Mouse (Mus musculus) CH12.LX (cell line): ENCODE measurements at regions not wholly inside any gene's neighbourhood (a gene's known extent, or its start where the extent isn't known, plus 50 kb on each side); places are given as distances from the start of the nearest gene placed in this dataset.

ENCODE experiments used
- CTCF ChIP-seq, 2 experiments: IDR thresholded peaks in 1 of 2; conservative IDR thresholded peaks in 1 of 2; 2 replicates each; pipeline ENCODE4 v1.5.1; 2011 to 2012; ENCODE audit warnings: low read depth in 2 of 2, low read length in 2 of 2, improper control_type of control experiment in 1 of 2, inconsistent platforms in 1 of 2, mild to moderate bottlenecking in 1 of 2, moderate library complexity in 1 of 2
- EP300 ChIP-seq: IDR thresholded peaks from 2 replicates; pipeline ENCODE4 v1.6.1; 2011; ENCODE audit warnings: low read length, improper control_type of control experiment
- GABPA ChIP-seq: IDR thresholded peaks from 2 replicates; pipeline ENCODE4 v1.6.1; 2012; ENCODE audit warnings: low read depth, low read length, improper control_type of control experiment, inconsistent platforms; ENCODE audit not compliant: insufficient replicate concordance
- IRF4 ChIP-seq: IDR thresholded peaks from 2 replicates; pipeline ENCODE4 v1.6.1; 2014; ENCODE audit warnings: low read depth, mild to moderate bottlenecking, inconsistent platforms, low read length, improper control_type of control experiment
- JUN ChIP-seq: IDR thresholded peaks from 2 replicates; pipeline ENCODE4 v1.6.1; 2011; ENCODE audit warnings: low read depth, mild to moderate bottlenecking, low read length, improper control_type of control experiment, moderate library complexity; ENCODE audit not compliant: insufficient read depth
- JUND ChIP-seq: conservative IDR thresholded peaks from 2 replicates; pipeline ENCODE4 v1.6.1; 2011; ENCODE audit warnings: low read depth, low read length, improper control_type of control experiment
- KAT2A ChIP-seq: IDR thresholded peaks from 2 replicates; pipeline ENCODE4 v1.6.1; 2012; ENCODE audit warnings: low read length, improper control_type of control experiment, inconsistent platforms; ENCODE audit not compliant: insufficient replicate concordance
- POLR2A ChIP-seq: IDR thresholded peaks from 2 replicates; pipeline ENCODE4 v1.6.1; 2011; ENCODE audit warnings: low read depth, mild to moderate bottlenecking, improper control_type of control experiment, low read length
- TCF12 ChIP-seq: IDR thresholded peaks from 2 replicates; pipeline ENCODE4 v1.6.1; 2014; ENCODE audit warnings: low read depth, mild to moderate bottlenecking, inconsistent platforms, low read length, improper control_type of control experiment
- ZC3H11A ChIP-seq: IDR thresholded peaks from 2 replicates; pipeline ENCODE4 v1.6.1; 2012; ENCODE audit warnings: low read depth, mild to moderate bottlenecking, inconsistent platforms, low read length, improper control_type of control experiment
- ZMIZ1 ChIP-seq: IDR thresholded peaks from 2 replicates; pipeline ENCODE4 v1.6.1; 2012; ENCODE audit warnings: low read depth, mild to moderate bottlenecking, inconsistent platforms, low read length, improper control_type of control experiment

GRCm38 (mm10) chr17:62527556-62527955, 353.6 kb downstream of the Efna5 start:
- no peak for TF ChIP-seq KAT2A
- no peak for TF ChIP-seq GABPA
- TF ChIP-seq ZC3H11A, result no peak
- TF ChIP-seq JUN, result no peak
- TF ChIP-seq CTCF (conservative IDR thresholded peaks at IDR 0.05 in 1 of 2, IDR thresholded peaks at IDR 0.05 in 1 of 2; ENCODE audit: low read depth in 2 of 2, low read length in 2 of 2), result no peak
- no peak for TF ChIP-seq TCF12
- no peak for TF ChIP-seq POLR2A
- no peak for TF ChIP-seq JUND
- TF ChIP-seq EP300, result no peak
- TF ChIP-seq ZMIZ1, result no peak
- TF ChIP-seq IRF4, result no peak
